Mouse (Mus musculus): ENCODE results near the gene Dnajb14.
"Not testable (repeated sequence)": the region's sequence is repeated elsewhere in the genome, so short reads cannot be mapped to it uniquely, and the experiment has no call there.

Gene Dnajb14

DNA sequence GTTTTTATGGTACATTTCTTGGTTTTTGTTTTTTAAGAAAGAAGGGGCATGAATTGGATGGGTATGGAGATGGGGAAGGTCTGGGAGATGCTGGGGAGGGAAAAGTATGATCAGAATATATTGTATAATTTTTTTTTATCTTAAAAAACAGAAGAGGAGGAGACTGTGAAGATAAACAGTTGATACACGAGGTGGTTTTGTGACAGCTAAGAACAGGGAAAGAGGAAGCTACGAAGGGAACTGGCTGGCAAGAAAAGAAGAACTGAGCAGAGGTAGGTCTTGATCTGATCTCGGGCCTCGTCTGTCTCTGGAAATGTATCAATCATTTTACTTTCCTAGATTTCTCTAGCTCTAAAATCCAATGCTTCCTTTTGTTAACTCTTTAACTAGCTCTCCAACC lies 80.0 kb downstream of the Dnajb14 start:
- in situ Hi-C loops (cut with MboI; ENCODE audit: unreplicated experiment in 2 of 2) = no loop called here

DNA sequence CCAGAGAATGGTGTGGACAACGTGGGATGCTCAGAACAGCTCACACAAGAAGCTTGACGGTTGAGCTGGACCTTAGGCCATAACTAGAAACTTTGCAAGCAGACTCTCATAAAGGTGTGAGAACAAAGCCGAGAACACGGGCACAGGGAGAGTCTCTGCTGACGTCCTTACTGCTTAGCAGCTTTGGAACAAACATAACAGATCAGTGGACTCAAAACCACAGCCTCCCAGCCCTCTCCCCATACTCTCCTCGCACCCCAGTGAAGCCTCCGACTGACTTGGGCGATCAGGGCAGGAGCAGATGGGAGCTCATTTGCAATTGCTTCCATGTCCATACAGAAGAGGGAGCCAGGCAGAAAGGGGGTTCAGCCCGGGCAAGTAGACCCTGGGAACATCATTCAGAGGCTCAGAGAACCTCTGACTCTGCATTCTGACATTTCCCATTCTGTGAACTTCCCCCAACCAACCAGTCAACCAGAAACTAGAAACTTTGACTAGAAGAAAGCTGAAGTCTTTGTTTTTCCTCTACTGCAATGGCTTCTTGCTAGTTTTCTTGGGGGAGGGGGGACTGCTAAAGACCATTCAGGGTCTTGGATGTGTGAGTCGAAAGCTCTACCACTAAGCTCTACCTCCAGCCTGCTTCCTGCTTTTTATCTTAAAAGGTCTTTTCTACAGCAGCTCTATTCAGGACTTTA lies 82.9 kb downstream of the Dnajb14 start:
- in situ Hi-C loops (cut with MboI; ENCODE audit: unreplicated experiment in 2 of 2) = no loop called here

DNA sequence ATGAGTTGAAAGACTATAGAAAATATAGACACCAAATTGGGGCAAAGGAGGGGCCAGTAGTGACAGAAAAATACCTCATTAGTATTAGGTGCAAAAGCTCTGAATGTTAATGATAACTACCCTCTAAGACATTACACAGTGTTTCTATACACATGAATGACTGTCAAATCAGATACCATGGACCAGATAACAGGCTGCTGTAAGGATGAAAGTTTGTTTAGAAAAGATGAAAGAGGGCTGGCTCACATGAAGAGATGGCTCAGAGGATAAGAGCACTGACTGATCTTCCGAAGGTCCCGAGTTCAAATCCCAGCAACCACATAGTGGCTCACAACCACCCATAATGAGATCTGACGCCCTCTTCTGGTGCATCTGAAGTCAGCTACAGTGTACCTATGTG lies 83.8 kb downstream of the Dnajb14 start:
- in situ Hi-C loops (cut with MboI; ENCODE audit: unreplicated experiment in 2 of 2) = not testable (repeated sequence)

DNA sequence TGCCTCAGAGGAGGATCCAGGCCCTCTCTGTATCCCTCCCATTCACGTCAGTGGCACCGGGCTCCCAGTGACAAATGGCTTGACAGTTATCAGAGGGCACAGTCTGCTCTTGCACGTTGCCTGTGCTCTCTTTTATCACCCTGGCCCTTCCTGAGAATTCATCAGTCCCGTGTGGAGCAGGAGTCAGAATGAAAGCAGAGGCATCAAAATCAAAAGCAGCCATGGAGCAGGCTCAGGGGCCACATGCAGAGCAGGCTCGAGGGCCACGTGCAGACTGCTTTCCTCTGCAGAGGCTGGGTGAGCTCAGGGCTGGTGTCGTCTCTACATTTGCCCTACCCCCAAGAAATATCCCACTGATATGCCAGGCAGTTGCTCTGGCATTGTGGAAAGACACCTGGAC lies 84.3 kb downstream of the Dnajb14 start:
- in situ Hi-C loops (cut with MboI; ENCODE audit: unreplicated experiment in 2 of 2) = no loop called here

DNA sequence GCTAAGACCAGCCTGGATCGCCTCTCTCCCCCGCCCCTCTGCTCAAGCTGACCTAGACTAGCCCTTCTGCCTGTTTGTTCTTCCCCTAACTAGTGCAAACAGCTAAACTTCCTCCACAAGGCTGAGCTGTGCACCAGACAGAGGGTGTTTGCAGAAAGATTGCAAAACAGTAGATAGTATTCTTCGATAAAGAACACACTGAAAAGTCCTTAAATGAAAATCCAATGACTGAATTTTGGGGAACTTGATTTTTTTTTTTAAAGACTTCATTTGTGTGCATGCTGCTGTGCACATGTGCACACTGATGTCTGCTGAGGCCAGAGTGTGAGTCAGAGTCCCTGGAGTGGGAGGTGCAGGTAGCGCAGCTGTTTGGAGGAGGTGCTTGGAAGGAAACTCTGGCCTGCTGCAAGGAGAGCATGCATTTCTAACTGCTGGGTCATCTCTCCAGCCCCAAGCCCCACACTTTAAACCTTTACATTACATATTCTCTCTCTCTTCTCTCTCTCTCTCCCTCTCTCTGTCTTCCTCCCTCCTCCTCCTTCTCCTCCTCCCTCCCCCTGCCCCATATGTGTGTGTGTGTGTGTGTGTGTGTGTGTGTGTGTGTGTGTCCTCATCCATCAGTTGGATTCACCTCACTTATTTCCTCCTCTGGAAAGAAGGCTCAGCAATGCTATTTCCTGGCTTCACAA lies 84.9 kb downstream of the Dnajb14 start:
- in situ Hi-C loops (cut with MboI; ENCODE audit: unreplicated experiment in 2 of 2) = no loop called here

DNA sequence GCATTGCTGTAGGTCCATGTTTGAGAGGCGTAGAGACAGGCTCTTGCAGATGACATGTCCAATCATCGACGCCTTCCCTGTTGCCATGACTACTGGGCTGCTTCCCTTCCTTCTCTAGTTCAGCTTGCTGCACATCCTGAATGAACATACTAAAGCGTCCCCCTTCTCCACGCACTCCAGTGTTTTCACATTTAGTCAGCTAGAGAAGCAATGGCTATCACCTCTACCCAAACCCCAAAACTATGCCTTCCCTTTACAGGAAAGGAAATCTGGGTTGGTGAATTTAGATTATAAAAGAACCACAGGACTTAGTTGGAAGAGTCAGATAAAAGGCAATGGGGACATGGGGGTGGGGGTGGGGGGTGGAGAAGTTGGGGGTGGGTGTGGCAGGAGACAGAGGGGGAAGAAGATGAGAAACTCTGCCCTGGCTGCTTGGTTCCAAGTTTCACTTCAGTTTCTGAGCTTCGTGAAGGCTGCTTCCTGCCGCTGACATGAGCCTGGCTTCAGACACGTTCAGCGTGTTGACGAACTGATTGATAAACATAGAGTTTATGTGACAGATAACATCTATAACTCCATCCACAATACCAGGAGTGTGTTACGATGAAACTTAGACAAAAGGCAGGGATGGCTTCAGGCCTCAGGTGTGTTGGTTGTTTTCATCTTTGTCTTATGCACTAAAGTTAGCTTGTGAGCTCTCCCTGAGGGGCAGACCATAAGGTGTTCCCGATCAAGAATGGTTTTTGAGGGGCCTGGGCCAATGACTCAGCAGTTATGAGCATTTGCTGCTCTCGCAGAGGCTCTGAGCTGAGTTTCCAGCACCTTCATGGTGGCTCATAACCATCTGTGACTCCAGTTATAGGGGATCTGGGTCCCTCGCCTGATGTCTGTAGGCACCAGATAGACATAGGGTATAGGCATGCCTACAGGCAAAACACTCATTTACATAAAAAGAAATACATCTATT lies 85.7 kb downstream of the Dnajb14 start:
- in situ Hi-C loops (cut with MboI; ENCODE audit: unreplicated experiment in 2 of 2) = no loop called here

DNA sequence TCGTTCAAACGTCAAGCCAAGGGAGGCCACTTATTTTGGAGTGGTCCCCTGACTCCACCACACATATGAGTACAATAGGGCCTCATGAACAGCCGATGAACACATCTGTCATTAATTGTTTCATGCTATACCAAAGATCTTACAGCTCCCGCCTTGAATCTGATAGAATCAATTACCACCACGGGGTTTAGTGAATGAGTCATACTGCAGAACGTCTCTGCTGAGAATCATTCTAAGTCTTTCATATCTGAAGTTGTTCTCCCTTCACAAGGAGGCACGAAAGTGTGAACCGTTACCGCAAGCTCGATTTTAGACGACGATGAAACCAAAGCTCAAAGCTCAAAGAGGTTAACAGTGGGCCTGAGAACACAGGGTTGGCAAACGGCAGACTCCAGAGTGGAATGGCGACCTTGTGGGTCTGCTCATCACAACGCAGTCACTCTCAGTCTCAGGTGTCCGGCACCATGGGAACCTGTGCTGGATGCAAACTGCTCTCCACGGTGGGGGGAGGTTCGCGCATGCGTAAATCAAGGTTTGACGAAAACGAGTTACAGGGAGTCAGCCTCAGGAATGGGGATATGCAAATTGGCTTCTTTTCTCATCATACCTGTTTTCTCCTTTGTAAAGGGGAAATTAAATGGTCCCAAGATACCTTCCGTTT lies 86.9 kb downstream of the Dnajb14 start:
- in situ Hi-C loops (cut with MboI; ENCODE audit: unreplicated experiment in 2 of 2) = no loop called here

DNA sequence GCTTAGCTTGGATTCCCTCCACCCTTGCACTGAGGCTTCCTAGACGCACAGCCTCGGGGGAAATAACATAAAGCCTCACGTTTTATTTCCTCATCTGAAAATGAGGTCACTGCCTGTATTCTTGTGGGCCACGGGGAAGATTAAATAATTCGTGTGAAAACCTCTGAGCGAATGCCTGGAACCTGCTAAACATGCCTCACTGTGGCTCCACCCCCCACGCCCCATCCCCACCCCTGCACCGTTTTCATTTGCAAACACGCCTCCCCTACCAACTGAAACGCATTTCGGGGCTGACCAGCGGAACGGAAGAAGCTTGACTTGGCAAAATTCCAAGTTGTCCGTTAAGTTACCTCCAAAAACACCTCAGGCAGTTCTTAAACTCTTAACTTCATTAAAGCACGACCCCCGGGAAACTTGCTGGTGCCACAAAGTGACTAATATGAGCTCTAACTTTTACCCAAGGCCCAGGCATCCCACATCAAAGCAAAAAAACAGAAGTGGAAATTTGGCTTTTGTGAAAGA lies 88.1 kb downstream of the Dnajb14 start:
- in situ Hi-C loops (cut with MboI; ENCODE audit: unreplicated experiment in 2 of 2) = no loop called here

DNA sequence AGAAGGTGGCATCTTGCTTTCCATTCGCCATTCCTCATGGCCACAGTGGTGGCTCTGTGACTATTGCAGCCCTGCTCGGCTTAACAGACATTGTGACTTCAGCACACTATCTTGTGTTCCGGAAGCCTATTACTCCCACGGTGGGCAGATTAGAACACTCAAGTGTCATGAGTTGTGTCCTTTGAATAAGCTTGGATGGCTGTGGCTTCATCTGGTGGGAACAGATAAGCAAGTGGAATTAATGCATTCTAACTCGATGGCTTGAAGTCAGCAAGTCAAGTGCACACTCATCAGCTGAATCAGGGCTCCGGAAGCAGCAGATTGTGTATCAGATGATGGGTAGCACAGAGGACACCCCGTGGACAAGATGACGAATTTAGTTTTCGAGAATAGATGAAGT lies 90.4 kb downstream of the Dnajb14 start:
- in situ Hi-C loops (cut with MboI; ENCODE audit: unreplicated experiment in 2 of 2) = no loop called here

DNA sequence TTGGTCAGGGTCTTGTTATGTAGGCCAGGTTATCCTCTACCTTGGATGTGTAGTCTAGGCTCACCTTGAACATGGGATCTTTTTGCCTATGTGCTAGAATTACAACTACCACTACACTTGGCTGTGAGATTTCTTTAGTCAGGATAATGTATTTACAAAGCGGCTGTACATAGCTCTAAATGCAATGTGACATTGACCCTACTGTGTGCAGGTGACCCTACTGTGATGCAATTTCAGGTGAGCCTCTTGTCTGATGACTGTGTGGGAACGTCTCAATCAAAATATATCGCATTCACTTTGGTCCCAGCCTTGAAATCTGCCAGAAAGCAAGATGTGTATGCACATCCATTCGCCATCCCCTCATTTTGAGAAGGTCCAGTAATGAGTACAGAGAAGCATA lies 90.9 kb downstream of the Dnajb14 start:
- in situ Hi-C loops (cut with MboI; ENCODE audit: unreplicated experiment in 2 of 2) = no loop called here

DNA sequence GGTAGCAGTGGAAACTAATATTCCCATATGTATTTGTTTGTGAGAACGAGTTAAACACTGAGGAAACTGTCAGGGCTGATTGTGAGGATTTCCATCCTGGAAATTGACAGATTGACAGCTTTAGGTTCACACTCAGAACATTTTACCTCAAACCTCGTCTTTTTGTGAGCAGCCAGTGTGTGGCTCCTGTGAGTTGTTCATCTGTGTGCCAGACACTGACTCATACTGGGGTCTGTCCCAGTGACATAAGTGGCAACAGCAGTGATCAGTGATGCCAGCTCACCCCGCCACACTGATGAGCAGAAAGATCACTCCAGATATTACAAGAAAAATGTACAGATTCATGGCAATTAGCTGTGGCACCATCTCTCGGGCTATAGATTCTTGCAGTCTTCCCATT lies 92.0 kb downstream of the Dnajb14 start:
- in situ Hi-C loops (cut with MboI; ENCODE audit: unreplicated experiment in 2 of 2) = no loop called here

DNA sequence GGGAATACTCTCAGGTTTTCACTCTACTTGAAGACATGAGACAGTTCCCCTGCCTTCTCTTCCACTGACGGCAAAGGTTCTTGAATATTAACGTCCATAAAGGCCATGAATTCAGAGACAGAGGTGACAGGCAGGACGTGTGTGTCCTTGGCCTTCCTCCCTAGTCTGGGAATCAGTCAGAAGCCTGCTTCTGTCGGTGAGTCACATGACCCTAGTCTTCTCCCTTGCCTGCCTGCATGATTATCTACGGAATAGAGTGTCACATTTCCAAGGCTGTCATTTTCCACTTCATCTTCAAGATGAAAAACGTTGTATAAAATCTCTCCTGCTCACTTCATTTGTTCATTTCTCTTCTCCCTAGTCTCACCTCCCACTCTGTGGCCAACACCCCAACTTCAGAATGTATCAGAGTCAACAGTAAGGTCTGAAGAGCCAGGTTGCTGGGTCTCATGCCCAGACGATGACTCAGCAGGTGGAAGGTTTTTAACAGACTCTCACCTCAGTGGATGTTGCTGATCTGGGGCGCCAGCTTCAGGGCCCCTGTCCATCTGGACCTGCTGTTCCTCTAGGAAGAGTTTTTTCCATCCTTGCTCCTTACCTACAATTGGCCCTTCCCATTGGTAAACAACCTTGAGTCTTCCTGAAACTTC lies 94.4 kb downstream of the Dnajb14 start:
- in situ Hi-C loops (cut with MboI; ENCODE audit: unreplicated experiment in 2 of 2) = no loop called here

DNA sequence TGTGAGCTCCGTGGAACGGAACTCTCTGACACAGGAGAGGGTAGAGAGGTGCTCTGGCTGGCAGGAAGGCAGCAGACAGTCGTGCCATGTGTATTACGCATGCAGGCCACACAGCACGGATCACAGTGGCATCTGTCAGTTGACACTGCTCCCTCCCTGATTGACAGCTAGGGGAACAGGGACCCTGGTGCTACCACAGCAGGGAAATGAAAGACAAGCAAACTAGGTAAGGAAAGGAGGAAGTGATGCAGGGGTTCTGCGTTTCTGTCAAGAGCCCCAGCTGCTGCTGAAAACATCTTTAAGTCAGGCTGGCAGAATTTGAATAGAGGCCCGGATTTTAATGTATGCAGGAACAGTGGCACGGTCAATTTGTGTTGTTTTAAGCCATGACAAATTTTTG lies 96.0 kb downstream of the Dnajb14 start:
- in situ Hi-C loops (cut with MboI; ENCODE audit: unreplicated experiment in 2 of 2) = no loop called here

DNA sequence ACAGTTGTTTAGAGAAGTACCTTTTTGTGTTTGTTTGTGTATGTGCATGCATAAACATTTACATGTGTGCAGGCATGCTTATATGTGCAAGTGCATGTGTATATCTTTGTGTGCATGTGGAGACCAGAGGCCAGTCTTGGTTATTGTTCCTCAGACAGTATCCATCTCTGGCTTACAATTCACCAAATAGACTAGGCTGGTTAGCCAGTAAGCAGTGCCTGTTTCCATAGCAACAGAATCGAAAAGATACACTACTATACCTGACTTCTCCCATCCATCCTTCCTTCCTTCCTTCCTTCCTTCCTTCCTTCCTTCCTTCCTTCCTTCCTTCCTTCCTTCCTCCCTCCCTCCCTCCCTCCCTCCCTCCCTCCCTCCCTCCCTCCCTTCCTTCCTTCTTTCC lies 96.5 kb downstream of the Dnajb14 start:
- in situ Hi-C loops (cut with MboI; ENCODE audit: unreplicated experiment in 2 of 2) = not testable (repeated sequence)
